Mouse (Mus musculus) embryonic stem cell, embryonic (primary cell): ENCODE results near the gene Fmod.

Experiments
- CTCF ChIA-PET, 4 experiments: fragments of 300-600 bp in 2 of 4; fragments of 350-600 bp in 2 of 4; sonication (Branson Sonifier 250); formaldehyde crosslinking; loops; one replicate each; lab custom pipeline; 2022; ENCODE audit warnings: inconsistent platforms in 2 of 4; lab: Charles Lee
- POLR2A ChIA-PET, 4 experiments: fragments of 300-600 bp in 2 of 4; fragments of 350-600 bp in 2 of 4; sonication (Branson Sonifier 250); formaldehyde crosslinking; loops; one replicate each; lab custom pipeline; 2022; ENCODE audit warnings: antibody characterized with exemption in 4 of 4, inconsistent platforms in 1 of 4; lab: Charles Lee

Gene Fmod

DNA sequence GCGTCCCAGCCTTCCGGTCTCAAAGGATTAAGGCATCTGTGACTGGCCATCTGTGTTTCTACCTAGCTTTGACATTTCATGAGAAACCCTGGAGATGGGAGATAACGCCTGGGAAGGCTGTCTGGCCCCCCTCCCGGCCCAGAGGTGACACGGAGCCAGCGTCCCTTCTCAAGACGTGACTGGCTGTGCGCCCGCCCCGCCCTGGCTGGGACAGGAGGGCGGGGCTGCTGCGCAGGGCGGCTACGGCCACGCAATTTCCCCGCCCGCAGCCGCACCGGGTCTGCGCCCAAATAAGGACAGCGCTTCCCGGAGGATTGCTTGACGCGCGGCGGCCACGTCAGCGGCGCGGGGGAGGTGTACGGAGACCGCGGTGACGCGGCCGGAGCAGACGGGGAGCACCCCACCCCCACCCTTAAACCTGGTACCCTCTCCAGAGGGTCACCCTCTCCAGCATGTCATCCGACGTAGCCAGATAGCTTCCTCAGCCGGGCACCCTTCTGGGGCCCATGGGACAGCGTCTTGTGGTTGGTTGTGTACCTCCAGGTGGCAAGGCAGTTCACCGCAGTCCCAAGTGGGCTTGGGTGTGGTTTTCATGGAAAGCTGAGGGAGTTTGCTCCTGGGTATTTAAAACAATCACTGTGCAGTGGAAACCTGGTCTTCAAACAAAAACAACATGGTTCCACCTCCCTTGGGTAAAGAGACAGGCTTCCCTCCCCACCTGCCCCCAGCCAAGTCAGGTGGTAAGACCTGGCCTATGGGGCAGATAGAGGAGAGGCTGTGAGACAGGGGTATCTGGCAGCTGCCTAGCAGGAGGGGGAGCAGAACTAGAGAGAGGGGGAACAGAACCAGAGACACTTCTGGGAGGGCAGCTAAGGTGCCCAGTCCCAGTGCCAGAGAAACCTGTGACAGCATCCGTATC lies 56.1 kb downstream of the Fmod start:
- POLR2A ChIA-PET = interaction anchor here (0.5 to 32.4 kb wide), 24 partner anchors 9 to 1719 kb away, joined by 3 to 1738 read pairs (median 4); partner anchors contain the start of genes Btg2 (in 4 of the 4) and Chit1 (in 1 of the 4)

DNA sequence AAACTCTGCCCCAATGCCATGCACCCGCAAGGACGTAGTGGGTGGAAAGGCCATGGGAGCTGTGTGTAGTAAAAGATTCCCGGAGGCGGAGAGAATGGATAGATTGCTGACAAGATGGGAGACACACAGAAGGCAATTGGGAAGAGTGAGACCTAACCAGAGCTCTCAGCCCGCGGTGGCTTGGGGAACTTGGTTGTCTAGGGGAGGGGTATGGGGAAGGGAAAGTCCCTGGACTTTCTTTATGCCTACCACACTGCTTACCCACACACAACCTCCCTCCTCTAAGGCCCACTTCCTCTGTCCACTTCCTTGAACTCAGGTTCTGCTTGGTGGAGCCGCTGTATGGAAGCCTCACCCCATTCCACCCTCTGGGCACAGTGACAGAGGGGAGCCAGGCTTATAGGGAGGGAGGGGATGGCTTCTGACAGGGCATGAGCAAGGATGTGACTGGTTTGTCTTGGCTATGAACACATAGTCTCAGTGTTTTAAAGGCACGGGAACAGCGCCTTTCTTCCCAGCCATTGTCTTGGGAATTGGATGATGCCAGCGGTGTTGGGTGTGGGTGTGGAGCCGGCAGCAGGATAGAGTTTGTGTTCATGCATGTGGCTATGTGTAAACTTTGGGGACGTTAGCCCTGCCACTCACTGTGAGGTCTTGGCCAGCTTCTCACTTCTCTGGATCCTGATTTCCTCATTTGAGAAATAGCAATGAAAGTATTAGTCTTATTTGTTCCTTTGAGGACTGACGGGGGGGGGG lies 56.9 kb downstream of the Fmod start:
- ChIA-PET CTCF (interaction anchor here (0.5 to 2.5 kb wide), 12 partner anchors 13 to 538 kb away, joined by 3 to 7 read pairs (median 4); partner anchors contain the start of gene Chit1 (in 1 of the 4)), POLR2A (interaction anchor here (0.5 to 32.4 kb wide), 22 partner anchors 8 to 1719 kb away, joined by 3 to 1738 read pairs (median 4); partner anchors contain the start of genes Btg2 (in 4 of the 4) and Chit1 (in 1 of the 4))

More for the DNA sequence above, 56.1 kb downstream of the Fmod start:
- CTCF ChIA-PET = interaction anchor here (0.5 to 2.5 kb wide), 12 partner anchors 14 to 378 kb away, joined by 3 to 7 read pairs (median 4); partner anchors contain the start of gene Chit1 (in 1 of the 4)

DNA sequence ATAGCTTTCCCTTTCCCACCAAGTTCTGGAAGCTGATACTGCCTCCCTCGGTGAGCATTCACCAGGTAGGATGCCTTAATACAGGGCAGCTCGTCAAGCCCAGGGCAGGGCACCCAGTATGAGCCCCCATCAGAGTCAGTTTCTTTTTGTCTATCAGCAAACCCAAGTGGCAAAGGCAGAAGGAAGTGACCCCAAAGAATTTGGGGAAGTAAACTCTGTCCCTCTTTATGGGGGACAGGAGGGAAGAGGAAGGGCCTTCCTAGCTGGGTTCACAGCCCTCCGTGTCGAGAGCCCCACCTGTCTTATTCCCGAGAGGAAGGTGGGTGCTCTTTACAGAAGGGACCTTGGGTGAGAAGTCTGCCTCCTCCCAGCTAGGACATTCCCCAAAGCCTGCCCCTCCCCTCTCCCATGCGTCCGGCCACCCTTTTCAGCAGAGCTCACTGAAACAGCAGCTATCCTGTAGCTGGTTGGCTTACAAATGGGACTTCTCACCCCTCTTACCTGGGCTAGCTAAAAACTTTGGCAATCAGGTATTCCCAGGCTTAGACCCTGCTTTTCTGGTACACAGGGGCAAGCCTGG lies 58.1 kb downstream of the Fmod start:
- ChIA-PET CTCF (interaction anchor here (0.5 to 1.8 kb wide), 6 partner anchors 12 to 539 kb away, joined by 3 to 6 read pairs (median 4); no protein-coding TSS in a partner anchor), POLR2A (interaction anchor here in 3 of 4 experiments (0.6 to 32.4 kb wide), 11 partner anchors 11 to 380 kb away, joined by 3 to 1738 read pairs (median 4); partner anchors contain the start of genes Btg2 (in 3 of the 3) and Chit1 (in 1 of the 3))

DNA sequence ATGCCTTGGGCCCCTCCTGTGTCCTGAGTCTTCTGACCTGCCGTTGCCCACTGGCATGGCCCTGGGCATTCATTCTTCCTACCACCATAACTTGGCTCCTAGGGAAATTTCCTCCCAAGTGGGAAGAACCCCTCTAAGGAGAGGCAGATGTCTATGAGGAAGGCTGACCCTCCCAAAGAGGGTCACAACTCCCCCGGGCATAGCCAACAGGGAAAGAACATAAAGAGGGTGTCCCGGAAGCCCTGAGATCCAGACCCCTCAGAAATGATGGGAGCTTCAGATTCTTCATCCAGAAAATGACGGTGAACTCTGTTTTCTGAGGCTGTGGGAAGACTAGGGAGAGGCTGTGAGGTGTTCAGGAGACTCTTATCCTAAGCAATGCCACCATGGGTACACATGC lies 58.7 kb downstream of the Fmod start:
- POLR2A ChIA-PET = interaction anchor here in 3 of 4 experiments (1.0 to 32.4 kb wide), 9 partner anchors 13 to 380 kb away, joined by 3 to 1738 read pairs (median 6); partner anchors contain the start of genes Btg2 (in 3 of the 3) and Chit1 (in 1 of the 3)

DNA sequence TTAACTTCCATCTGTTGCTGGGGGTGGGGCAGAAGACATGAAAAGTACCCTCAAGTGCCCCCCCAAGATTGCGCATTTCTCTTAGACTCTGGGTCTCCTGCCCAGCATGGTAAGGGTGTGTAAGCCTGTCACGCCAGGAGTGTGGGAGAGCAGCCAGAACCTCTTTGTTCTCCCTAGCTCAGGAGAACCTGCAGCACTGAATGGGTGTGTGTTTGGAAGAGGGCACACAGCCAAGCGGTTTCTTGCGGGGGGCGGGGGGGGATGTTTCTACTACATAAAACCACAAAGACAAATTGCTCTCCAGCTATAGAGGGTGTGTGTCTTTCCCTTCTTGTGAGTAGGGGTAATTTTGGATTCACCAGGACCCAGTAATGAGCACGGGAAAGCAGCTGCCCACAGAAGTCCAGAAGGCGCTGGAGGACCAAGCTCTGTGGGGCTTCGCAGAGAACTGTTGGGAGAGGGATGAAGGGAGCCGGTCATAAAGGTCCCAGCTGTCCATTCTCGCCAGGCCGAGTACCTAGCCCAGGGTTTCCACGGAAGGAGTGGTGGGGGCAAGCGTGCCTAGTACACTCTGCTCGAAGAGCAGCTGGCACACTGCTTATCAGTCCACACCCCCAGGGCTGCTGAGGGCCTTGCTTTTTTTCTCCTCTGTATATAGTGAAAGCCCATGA lies 59.3 kb downstream of the Fmod start:
- ChIA-PET POLR2A (interaction anchor here (0.6 to 32.4 kb wide), 11 partner anchors 14 to 180 kb away, joined by 3 to 1738 read pairs (median 4); partner anchors contain the start of genes Btg2 (in 3 of the 4) and Chit1 (in 1 of the 4)), CTCF (interaction anchor here in 2 of 4 experiments (0.6 to 2.3 kb wide), 8 partner anchors 9 to 494 kb away, joined by 3 to 8 read pairs (median 3); no protein-coding TSS in a partner anchor)

More for the DNA sequence above, 58.7 kb downstream of the Fmod start:
- CTCF ChIA-PET = interaction anchor here in 3 of 4 experiments (0.5 to 1.8 kb wide), 6 partner anchors 10 to 493 kb away, joined by 3 to 5 read pairs (median 3); no protein-coding TSS in a partner anchor

DNA sequence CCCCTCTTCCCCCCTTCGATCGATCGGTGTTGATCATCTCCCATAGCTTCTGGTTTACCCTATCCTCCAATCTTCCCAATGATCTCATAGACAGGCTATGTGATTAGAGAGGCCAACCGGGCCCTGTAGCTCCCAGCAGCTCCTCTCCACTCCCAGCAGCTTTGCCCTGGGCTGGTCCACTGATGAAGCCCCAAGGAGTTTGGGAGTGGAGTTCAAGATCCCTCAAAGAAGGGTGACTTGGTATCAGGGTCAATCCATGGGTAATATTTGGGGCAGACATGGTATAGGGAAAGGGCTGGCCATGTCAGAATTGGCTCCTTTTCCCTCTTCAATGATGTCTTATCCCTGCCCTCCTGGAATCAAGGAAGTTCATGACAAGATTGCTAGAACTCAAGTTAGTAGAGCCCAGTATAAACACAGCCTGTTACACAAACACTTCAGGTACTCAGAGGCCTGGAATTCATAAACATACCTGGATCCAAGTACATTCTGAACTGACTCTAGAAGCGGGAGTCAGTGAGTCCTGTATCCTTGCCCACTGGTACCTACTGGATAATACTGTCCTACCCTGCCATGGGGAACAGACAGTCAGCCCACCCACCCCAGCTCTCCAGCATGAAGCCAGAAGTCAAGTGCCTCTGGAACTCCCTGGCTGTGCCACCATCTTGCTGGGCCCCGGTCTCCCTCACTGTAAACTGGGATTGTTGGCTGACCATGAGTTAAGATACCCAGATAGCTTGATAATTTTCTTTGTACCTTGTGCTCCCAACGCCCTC lies 60.2 kb downstream of the Fmod start:
- POLR2A ChIA-PET = interaction anchor here (0.6 to 32.4 kb wide), 9 partner anchors 14 to 181 kb away, joined by 3 to 1738 read pairs (median 7); partner anchors contain the start of genes Btg2 (in 3 of the 4) and Chit1 (in 1 of the 4)
- CTCF ChIA-PET = interaction anchor here in 2 of 4 experiments (0.8 to 2.4 kb wide), 5 partner anchors 10 to 45 kb away, joined by 3 to 8 read pairs (median 6); partner anchors contain the start of gene Chit1 (in 1 of the 2)
